Mouse (Mus musculus): ENCODE results near the gene Rfng. TPM values are rescaled to one million over a fixed set of nuclear protein-coding genes. Genes with fewer than 3 reads are reported as not detected.

The Rfng gene
- polyA plus RNA-seq, 1 experiment from 2014 or later, result 83.9 TPM

Other genes with a start within 250 kb of the Rfng start
- gene Mcrip1, start 234.5 kb downstream of the Rfng start, polyA plus RNA-seq (2014; fragmentation: Nextera tagmentation; extraction: Ambion mirVana), result 268 and 318 TPM in 2 replicates
- not detected in 2 replicates for gene Ppp1r27, start 233.1 kb downstream of the Rfng start, polyA plus RNA-seq (2014; fragmentation: Nextera tagmentation; extraction: Ambion mirVana)
- gene P4hb, start 211.0 kb downstream of the Rfng start, polyA plus RNA-seq (2014; fragmentation: Nextera tagmentation; extraction: Ambion mirVana), result 241 and 300 TPM in 2 replicates
- gene Arhgdia, start 202.6 kb downstream of the Rfng start, polyA plus RNA-seq (2014; fragmentation: Nextera tagmentation; extraction: Ambion mirVana), result 353 and 438 TPM in 2 replicates
- gene Alyref, start 185.8 kb downstream of the Rfng start, polyA plus RNA-seq (2014; fragmentation: Nextera tagmentation; extraction: Ambion mirVana), result 277 and 282 TPM in 2 replicates
- 210 and 266 TPM in 2 replicates for gene Anapc11, start 185.8 kb downstream of the Rfng start, polyA plus RNA-seq (2014; fragmentation: Nextera tagmentation; extraction: Ambion mirVana)
- 0.77 and 0.82 TPM in 2 replicates for gene Npb, start 175.7 kb downstream of the Rfng start, polyA plus RNA-seq (2014; fragmentation: Nextera tagmentation; extraction: Ambion mirVana)
- 148 and 181 TPM in 2 replicates for gene Pcyt2, start 166.3 kb downstream of the Rfng start, polyA plus RNA-seq (2014; fragmentation: Nextera tagmentation; extraction: Ambion mirVana)
- gene Sirt7, start 159.0 kb downstream of the Rfng start, polyA plus RNA-seq (2014; fragmentation: Nextera tagmentation; extraction: Ambion mirVana), result 38.4 and 39.5 TPM in 2 replicates
- 37.4 and 42.5 TPM in 2 replicates for gene Mafg, start 150.6 kb downstream of the Rfng start, polyA plus RNA-seq (2014; fragmentation: Nextera tagmentation; extraction: Ambion mirVana)
- gene Pycr1, start 140.4 kb downstream of the Rfng start, polyA plus RNA-seq (2014; fragmentation: Nextera tagmentation; extraction: Ambion mirVana), result 17.0 and 18.5 TPM in 2 replicates
- 0.51 and 1.5 TPM in 2 replicates for gene Myadml2, start 136.0 kb downstream of the Rfng start, polyA plus RNA-seq (2014; fragmentation: Nextera tagmentation; extraction: Ambion mirVana)
- gene Notum, start 123.0 kb downstream of the Rfng start, polyA plus RNA-seq (2014; fragmentation: Nextera tagmentation; extraction: Ambion mirVana), result 0.59 and 1.3 TPM in 2 replicates
- 136 and 141 TPM in 2 replicates for gene Aspscr1, start 111.2 kb downstream of the Rfng start, polyA plus RNA-seq (2014; fragmentation: Nextera tagmentation; extraction: Ambion mirVana)
- 99.1 and 105 TPM in 2 replicates for gene Cenpx, start 70.5 kb downstream of the Rfng start, polyA plus RNA-seq (2014; fragmentation: Nextera tagmentation; extraction: Ambion mirVana)
- gene Lrrc45, start 70.3 kb downstream of the Rfng start, polyA plus RNA-seq (2014; fragmentation: Nextera tagmentation; extraction: Ambion mirVana), result 50.4 and 72.1 TPM in 2 replicates
- 113 and 646 TPM in 2 replicates for gene Rac3, start 62.7 kb downstream of the Rfng start, polyA plus RNA-seq (2014; fragmentation: Nextera tagmentation; extraction: Ambion mirVana)
- gene Dcxr, start 56.9 kb downstream of the Rfng start, polyA plus RNA-seq (2014; fragmentation: Nextera tagmentation; extraction: Ambion mirVana), result 6.0 and 8.6 TPM in 2 replicates
- gene Cbr2, start 52.1 kb downstream of the Rfng start, polyA plus RNA-seq (2014; fragmentation: Nextera tagmentation; extraction: Ambion mirVana), result 0.51 TPM in 1 of 2 replicates, not detected in the other
- gene Hmga1b, start 21.4 kb downstream of the Rfng start, polyA plus RNA-seq (2014; fragmentation: Nextera tagmentation; extraction: Ambion mirVana), result 2.0 and 2.2 TPM in 2 replicates
- gene Gps1, start 65 bp upstream of the Rfng start, polyA plus RNA-seq (2014; fragmentation: Nextera tagmentation; extraction: Ambion mirVana), result 303 and 316 TPM in 2 replicates
- 39.4 and 48.0 TPM in 2 replicates for gene Dus1l, start 12.2 kb upstream of the Rfng start, polyA plus RNA-seq (2014; fragmentation: Nextera tagmentation; extraction: Ambion mirVana)
- gene Fasn, start 40.3 kb upstream of the Rfng start, polyA plus RNA-seq (2014; fragmentation: Nextera tagmentation; extraction: Ambion mirVana), result 120 and 124 TPM in 2 replicates
- gene Ccdc57, start 148.7 kb upstream of the Rfng start, polyA plus RNA-seq (2014; fragmentation: Nextera tagmentation; extraction: Ambion mirVana), result 5.5 and 7.0 TPM in 2 replicates
- 3.4 and 4.8 TPM in 2 replicates for gene Slc16a3, start 164.3 kb upstream of the Rfng start, polyA plus RNA-seq (2014; fragmentation: Nextera tagmentation; extraction: Ambion mirVana)
- 81.5 and 85.8 TPM in 2 replicates for gene Csnk1d, start 207.1 kb upstream of the Rfng start, polyA plus RNA-seq (2014; fragmentation: Nextera tagmentation; extraction: Ambion mirVana)

Measured in midbrain, embryonic 14.5 days (tissue).